Mouse (Mus musculus) hindbrain, embryonic 11.5 days (tissue): Measurements from ENCODE around the gene Vkorc1. TPM values are rescaled to one million over a fixed set of nuclear protein-coding genes. Genes with fewer than 3 reads are reported as not detected.

Experiments
- ATAC-seq: fragments of 200-750 bp; cut with Nextera tagmentation; 2 replicates; pipeline ENCODE4 v1.8.0; 2017; ENCODE audit warnings: mild to moderate bottlenecking, moderate TSS enrichment, moderate library complexity; ENCODE audit not compliant: low FRiP score
- DNase-seq: peaks from one replicate; pipeline ENCODE4 v3.0.0-alpha.2; 2015; ENCODE audit warnings: low spot score
- H3K27ac ChIP-seq: fragments of 300-500 bp; sonication (generic); 2 replicates; pipeline ENCODE4 v1.5.1; 2014; ENCODE audit warnings: mild to moderate bottlenecking, low read depth, low read length
- H3K27me3 ChIP-seq: fragments of 300-500 bp; sonication (generic); 2 replicates; pipeline ENCODE4 v1.6.1; 2014; ENCODE audit warnings: mild to moderate bottlenecking, low read length, moderate library complexity, mixed read lengths; ENCODE audit not compliant: control insufficient read depth, insufficient read depth
- H3K36me3 ChIP-seq: fragments of 300-500 bp; sonication (generic); 2 replicates; pipeline ENCODE4 v1.6.1; 2014; ENCODE audit warnings: mild to moderate bottlenecking, low read length, moderate library complexity, mixed read lengths; ENCODE audit not compliant: control insufficient read depth, insufficient read depth
- H3K4me1 ChIP-seq: fragments of 300-500 bp; sonication (generic); replicated peaks from 2 replicates; pipeline ENCODE4 v1.6.1; 2014; ENCODE audit warnings: low read length, mixed read lengths; ENCODE audit not compliant: control insufficient read depth, insufficient read depth
- H3K4me2 ChIP-seq: fragments of 300-500 bp; sonication (generic); replicated peaks from 2 replicates; pipeline ENCODE4 v1.6.1; 2014; ENCODE audit warnings: mild to moderate bottlenecking, low read depth, low read length
- H3K4me3 ChIP-seq: fragments of 300-500 bp; sonication (generic); 2 replicates; pipeline ENCODE4 v1.5.1; 2014; ENCODE audit warnings: low read depth, low read length
- H3K9ac ChIP-seq: fragments of 300-500 bp; sonication (generic); 2 replicates; pipeline ENCODE4 v1.6.1; 2014; ENCODE audit warnings: low read depth, low read length
- H3K9me3 ChIP-seq: fragments of 300-500 bp; sonication (generic); 2 replicates; pipeline ENCODE4 v1.6.1; 2016; ENCODE audit warnings: low read length; ENCODE audit not compliant: control insufficient read depth
- WGBS: fragments of 180-500 bp; shearing (Covaris S2); extraction: QIAGEN DNeasy Blood & Tissue Kit; methylation state at CpG from one replicate; pipeline ENCODE4 v1.1.7; 2014; 5-methylcytosine and 5-hydroxymethylcytosine counted together
- polyA plus RNA-seq: library from polyadenylated mRNA; unstranded; fragments of >200 nt; fragmentation: Nextera tagmentation; extraction: Ambion mirVana; gene quantifications from 2 replicates; pipeline ENCODE4 v1.2.1, GENCODE M21; 2014

The Vkorc1 gene
- polyA plus RNA-seq, 1 experiment from 2014 or later = 53.9 TPM

DNA sequence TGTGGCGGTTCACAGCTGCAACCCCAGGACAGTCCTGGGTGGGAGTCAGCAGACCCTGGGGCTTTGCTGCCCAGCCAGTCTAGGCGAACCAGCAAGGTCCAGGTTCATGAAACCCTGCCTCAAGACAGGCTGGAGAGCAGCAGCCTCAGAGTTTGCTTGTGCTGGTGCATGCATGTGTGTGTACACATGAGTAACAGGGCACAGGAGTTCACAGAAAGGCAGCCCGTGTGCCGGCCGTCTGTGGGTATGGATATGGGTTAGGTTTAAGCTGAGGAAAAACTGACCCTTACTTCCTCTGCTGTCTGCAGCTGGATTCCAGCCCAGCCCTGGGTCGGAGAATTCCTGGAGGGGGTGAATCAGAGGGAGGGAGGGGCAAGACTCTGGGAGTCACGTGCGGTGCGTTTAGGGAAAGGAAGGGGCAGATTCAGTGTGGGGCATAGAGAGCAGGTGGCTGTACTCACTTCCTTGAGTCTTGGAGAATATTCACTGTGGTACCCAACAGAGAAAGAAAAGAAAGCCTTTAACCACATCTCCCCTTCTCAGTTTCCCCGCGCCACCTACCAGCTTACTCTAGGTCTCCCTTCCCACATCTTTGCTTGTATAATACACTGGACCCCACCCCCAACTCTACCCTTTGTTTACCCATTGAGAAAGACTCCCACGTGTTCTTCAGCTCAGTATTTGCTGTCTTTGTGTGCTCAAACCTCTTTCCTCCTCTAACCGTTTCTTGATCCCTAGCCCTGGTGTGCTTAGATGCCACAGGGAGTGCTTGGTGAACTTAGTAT lies 36.1 kb upstream of the Vkorc1 start:
- Histone ChIP-seq H3K4me3 (no peak overlapping the region), H3K36me3 (no peaks in the 10 kb centered on the region), H3K4me2 (no peak overlapping the region), H3K9me3 (no peaks in the 10 kb centered on the region), H3K9ac (no peak overlapping the region), H3K27ac (no peak overlapping the region), H3K27me3 (peaks cover 12% of the 10 kb centered on the region), H3K4me1 (peaks cover 4% of the 10 kb centered on the region; the same call in 1 of the 2 replicates)
- WGBS = 30% methylated on average over 13 of the region's 13 CpGs
- ATAC-seq (no peak), DNase-seq (peak; percentile 11)

DNA sequence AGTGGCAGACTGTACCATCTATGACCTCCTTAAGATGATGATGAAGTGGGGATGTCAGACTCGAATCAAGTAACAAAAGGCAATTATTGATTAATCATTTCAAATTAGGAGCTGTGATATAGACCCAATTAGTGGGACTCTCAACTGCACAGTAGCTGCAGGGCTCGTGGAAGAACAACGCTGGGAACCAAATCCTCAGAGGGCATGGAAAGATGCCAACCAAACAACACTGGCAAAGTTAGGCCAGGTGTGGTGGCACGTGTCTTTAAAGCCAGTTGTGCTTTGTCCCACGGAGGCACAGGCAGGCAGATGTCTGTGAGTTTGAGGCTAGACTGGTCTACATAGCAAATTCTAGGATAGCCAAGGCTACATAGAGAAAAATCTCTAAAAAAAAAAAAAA lies 35.2 kb upstream of the Vkorc1 start:
- H3K9me3 ChIP-seq = no peaks in the 10 kb centered on the region
- no peak overlapping the region for H3K4me2 ChIP-seq
- H3K4me1 ChIP-seq = no peaks in the 10 kb centered on the region; the same call in 1 of the 2 replicates
- peaks cover 12% of the 10 kb centered on the region for H3K27me3 ChIP-seq
- H3K4me3 ChIP-seq = no peak overlapping the region
- WGBS = 86% methylated on average over 5 of the region's 5 CpGs
- ATAC-seq (no peak), DNase-seq (no peak)
- no peaks in the 10 kb centered on the region for H3K36me3 ChIP-seq
- no peak overlapping the region for H3K9ac ChIP-seq
- H3K27ac ChIP-seq = no peak overlapping the region

DNA sequence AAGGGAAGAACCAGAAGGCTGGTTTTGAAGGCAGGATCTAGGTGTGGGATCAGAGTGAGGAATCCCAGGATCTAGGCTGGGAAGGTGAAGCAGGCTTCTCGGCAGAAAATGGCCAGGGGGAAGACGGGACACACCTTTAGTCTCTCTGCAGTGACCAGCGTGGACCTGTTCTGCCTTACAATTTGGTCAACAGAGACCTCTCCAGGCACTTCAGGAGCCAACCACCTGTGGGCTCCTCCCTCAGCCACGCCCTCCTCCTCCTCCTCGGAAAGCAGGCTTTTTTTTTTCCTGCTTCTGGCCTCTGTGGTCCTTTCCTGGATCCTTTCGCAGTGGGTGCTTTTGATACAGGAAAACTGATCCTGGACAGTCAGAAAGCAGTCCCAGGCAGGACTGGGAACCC lies 34.5 kb upstream of the Vkorc1 start, which contains the start of gene Prss8:
TSS of gene Prss8 (minus strand) at position 182 of the 400 bp plus-strand sequence.
- H3K4me2 ChIP-seq = no peak within 1 kb of the TSS
- no peaks in the 10 kb centered on the region for H3K36me3 ChIP-seq
- peak within 1 kb of the TSS; percentile 14; the same call in 1 of the 2 replicates for H3K4me3 ChIP-seq
- no peak within 1 kb of the TSS for H3K9ac ChIP-seq
- peaks cover 12% of the 10 kb centered on the region for H3K27me3 ChIP-seq
- 8% methylated on average over 6 of the region's 6 CpGs for WGBS
- no peaks in the 10 kb centered on the region for H3K9me3 ChIP-seq
- no peak for DNase-seq
- H3K27ac ChIP-seq = no peak within 1 kb of the TSS
- no peaks in the 10 kb centered on the region; the same call in 1 of the 2 replicates for H3K4me1 ChIP-seq
- ATAC-seq = no peak

DNA sequence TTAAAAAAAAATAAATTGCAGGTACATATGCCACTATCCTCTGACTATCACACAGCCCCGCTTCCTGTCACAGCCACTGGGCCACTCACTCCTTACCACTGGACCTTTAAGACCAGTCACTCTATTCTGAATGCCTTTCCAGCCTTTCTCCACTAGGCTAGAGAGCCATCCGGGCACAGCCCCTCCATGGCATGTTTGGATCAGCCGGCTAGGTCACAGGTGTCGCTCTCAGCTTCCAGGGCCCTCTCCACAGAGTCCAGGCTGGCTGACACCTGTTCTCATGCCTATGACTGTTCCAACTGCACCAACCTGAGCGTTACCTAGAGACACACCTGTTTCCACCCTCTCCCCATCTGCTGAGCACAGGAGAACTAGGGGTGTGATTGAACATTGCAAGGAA lies 33.2 kb upstream of the Vkorc1 start:
- Histone ChIP-seq H3K4me2 (no peak overlapping the region), H3K4me3 (no peak overlapping the region), H3K9ac (no peak overlapping the region), H3K27ac (no peak overlapping the region), H3K36me3 (no peaks in the 10 kb centered on the region), H3K4me1 (no peaks in the 10 kb centered on the region; the same call in 1 of the 2 replicates), H3K9me3 (no peaks in the 10 kb centered on the region), H3K27me3 (peaks cover 12% of the 10 kb centered on the region)
- WGBS = 52% methylated on average over 5 of the region's 5 CpGs
- no peak for DNase-seq
- no peak for ATAC-seq

DNA sequence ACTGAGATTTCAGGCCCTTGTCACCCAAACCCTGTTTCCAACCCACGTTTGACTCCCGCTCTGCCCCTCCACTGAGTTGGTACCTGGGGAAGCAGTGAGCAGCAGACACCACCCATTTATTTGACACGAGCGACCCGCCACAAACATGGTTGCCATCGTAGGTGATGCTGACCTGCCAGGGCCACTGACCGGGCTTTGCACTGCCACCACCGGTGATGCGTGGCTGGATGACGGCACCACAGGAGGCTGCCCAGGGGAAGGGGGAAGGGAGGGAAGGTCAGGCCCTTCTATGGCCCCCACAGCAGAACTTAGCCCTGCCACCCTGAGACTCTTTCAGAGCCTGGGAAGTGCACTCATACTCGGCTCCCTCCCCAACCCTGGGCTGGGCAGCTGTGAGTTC lies 32.3 kb upstream of the Vkorc1 start:
- DNase-seq (no peak), ATAC-seq (no peak)
- no peaks in the 10 kb centered on the region; the same call in 1 of the 2 replicates for H3K4me1 ChIP-seq
- H3K9ac ChIP-seq = no peak overlapping the region
- no peaks in the 10 kb centered on the region for H3K9me3 ChIP-seq
- no peak overlapping the region for H3K27ac ChIP-seq
- no peak overlapping the region for H3K4me3 ChIP-seq
- peaks cover 12% of the 10 kb centered on the region for H3K27me3 ChIP-seq
- no peak overlapping the region for H3K4me2 ChIP-seq
- no peaks in the 10 kb centered on the region for H3K36me3 ChIP-seq
- 80% methylated on average over 11 of the region's 11 CpGs for WGBS

DNA sequence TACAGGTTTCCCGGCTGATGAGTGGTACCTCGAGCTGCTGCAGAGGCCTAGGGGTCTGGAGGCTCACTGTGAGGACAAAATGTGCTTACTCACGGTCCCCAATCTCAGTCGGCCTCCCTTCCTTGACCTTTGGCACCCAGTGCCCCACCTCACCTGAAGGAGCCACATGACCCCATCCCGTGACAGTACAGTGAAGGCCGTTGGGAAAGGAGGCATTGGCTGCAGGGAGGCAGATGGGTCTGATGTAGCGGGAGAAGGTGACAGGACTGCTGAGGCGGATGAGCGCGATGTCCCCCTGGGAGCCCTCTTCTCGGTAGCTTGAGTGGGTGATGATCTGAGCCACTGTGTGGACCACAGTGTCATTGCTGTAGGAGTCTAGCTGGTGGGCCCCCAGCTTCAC lies 31.4 kb upstream of the Vkorc1 start:
- WGBS = 89% methylated on average over 11 of the region's 11 CpGs
- no peak for ATAC-seq
- H3K36me3 ChIP-seq = no peaks in the 10 kb centered on the region

DNA sequence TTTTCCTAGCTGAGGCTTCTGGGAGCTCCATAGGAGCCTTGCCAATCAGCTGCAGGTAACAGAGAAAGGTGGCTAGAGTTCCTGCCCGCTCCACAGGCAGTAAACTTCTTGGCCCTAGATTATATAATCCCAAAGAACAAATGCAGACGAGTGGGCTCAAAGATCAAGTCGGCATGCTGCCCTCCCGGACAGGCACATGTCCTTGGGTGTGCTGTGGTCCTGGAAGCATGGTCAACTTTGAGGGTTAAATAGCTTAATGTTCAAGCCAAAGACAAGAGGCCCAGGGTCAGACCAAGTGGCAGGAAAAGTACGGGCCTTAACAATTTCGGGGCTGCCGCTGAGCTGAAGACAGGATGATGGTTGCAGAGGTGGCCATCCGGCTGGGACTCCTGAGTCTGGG lies 30.6 kb upstream of the Vkorc1 start:
- H3K27me3 ChIP-seq = peaks cover 12% of the 10 kb centered on the region
- no peaks in the 10 kb centered on the region for H3K9me3 ChIP-seq
- DNase-seq (no peak), ATAC-seq (no peak)
- no peak overlapping the region for H3K9ac ChIP-seq
- 94% methylated on average over 8 of the region's 8 CpGs for WGBS
- H3K4me1 ChIP-seq = no peaks in the 10 kb centered on the region; the same call in 1 of the 2 replicates
- H3K36me3 ChIP-seq = no peaks in the 10 kb centered on the region
- no peak overlapping the region for H3K4me3 ChIP-seq
- no peak overlapping the region for H3K4me2 ChIP-seq
- no peak overlapping the region for H3K27ac ChIP-seq

More for the DNA sequence above, 31.4 kb upstream of the Vkorc1 start:
- Histone ChIP-seq H3K9ac (no peak overlapping the region), H3K9me3 (no peaks in the 10 kb centered on the region), H3K4me2 (no peak overlapping the region), H3K27me3 (peaks cover 12% of the 10 kb centered on the region), H3K4me1 (no peaks in the 10 kb centered on the region; the same call in 1 of the 2 replicates), H3K4me3 (no peak overlapping the region), H3K27ac (no peak overlapping the region)
- DNase-seq = no peak

DNA sequence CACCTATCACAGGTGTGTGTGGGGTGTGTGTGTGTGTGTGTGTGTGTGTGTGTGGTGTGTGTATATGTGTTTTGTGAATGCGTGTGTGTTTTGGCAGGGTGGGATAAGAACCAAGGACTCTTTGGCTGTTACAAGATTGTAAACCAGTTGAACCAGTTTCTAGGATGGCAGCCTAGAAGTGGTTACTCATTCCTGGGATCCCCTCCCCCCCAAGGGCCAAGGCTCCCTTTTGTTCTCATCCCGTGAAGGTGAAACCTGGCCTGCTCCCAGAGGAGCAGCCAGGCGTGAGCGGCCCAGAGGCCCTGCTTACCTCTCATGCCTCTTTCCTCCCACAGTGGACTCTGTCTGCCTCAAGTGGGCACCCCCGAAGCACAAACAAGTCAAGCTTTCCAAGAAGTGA lies 29.8 kb upstream of the Vkorc1 start:
- Histone ChIP-seq H3K4me3 (no peak overlapping the region), H3K9me3 (no peaks in the 10 kb centered on the region), H3K4me2 (no peak overlapping the region), H3K9ac (no peak overlapping the region), H3K36me3 (no peaks in the 10 kb centered on the region), H3K27me3 (peaks cover 11% of the 10 kb centered on the region), H3K4me1 (no peaks in the 10 kb centered on the region; the same call in 1 of the 2 replicates), H3K27ac (no peak overlapping the region)
- ATAC-seq (no peak), DNase-seq (no peak)
- 75% methylated on average over 5 of the region's 5 CpGs for WGBS

DNA sequence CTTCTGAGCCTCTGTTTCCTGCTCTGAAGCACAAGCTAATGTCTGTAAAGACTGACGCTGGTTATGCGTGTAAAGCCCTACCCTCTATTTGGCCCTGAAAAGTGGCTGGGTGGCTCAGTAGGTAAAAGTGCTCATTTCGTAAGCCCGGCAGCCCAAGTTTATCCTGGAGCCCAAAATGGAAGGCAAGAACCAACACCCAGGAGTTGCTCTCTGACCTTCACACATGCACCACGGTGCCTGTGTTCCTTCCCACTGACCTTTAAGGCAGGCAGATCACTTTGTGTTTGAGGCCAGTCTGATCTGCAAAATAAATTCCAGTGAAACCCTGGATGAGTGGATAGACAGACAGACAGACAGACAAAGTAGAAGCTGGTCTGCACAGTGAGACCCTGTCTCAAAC lies 28.3 kb upstream of the Vkorc1 start:
- H3K27ac ChIP-seq = no peak overlapping the region
- no peaks in the 10 kb centered on the region for H3K36me3 ChIP-seq
- no peak for DNase-seq
- peaks cover 3% of the 10 kb centered on the region for H3K27me3 ChIP-seq
- H3K4me3 ChIP-seq = no peak overlapping the region
- no peaks in the 10 kb centered on the region for H3K9me3 ChIP-seq
- WGBS = 91% methylated on average over 5 of the region's 5 CpGs
- no peak for ATAC-seq
- no peak overlapping the region for H3K9ac ChIP-seq
- no peaks in the 10 kb centered on the region for H3K4me1 ChIP-seq
- no peak overlapping the region for H3K4me2 ChIP-seq
